Mouse (Mus musculus): ENCODE data around the gene Hlx.

Gene Hlx

DNA sequence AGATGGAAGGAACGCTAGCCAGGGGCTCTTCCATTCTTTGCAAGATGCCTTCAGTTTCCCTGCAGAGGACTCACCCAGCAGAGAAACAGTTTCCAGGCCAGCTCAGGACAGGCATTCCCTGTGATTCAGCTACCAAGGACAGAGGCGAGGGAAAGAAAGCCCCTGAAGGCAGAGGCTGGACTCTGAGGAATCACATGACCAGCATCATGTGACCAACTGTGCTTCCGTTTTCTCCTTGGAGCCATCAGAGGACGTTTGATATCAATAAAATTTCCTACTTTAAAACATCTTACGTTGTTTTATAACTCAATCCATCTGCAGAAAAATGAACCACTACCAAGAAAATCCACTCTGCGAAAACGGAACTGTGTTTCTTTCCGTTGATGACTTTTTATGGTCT, 41.2 kb downstream of the Hlx start:
- Histone ChIP-seq H3K4me3 (replicated peaks; ENCODE audit: low read length) (no peak overlapping the region), H3K36me3 (ENCODE audit: insufficient read depth, low read length) (no peaks in the 10 kb centered on the region), H3K9me3 (ENCODE audit: low read length) (no peaks in the 10 kb centered on the region), H3K4me1 (replicated peaks; ENCODE audit: low read depth, low read length) (peaks cover 4% of the 10 kb centered on the region; the same call in 1 of the 2 replicates), H3K27me3 (ENCODE audit: insufficient read depth, low read length) (no peaks in the 10 kb centered on the region; the same call in 1 of the 2 replicates)
- TF ChIP-seq NANOG (IDR thresholded peaks at IDR 0.05; ENCODE audit: borderline replicate concordance, low read length) (no peak), POU5F1 (IDR thresholded peaks at IDR 0.05; ENCODE audit: borderline replicate concordance, low read length) (no peak), CTCF (conservative IDR thresholded peaks at IDR 0.05; ENCODE audit: low read length) (no peak)

GRCm38 (mm10) chr1:184688026-184688425, 44.4 kb downstream of the Hlx start:
- Histone ChIP-seq H3K4me1 (replicated peaks; ENCODE audit: low read depth, low read length) (peaks cover 4% of the 10 kb centered on the region; the same call in 1 of the 2 replicates), H3K27me3 (ENCODE audit: insufficient read depth, low read length) (no peaks in the 10 kb centered on the region; the same call in 1 of the 2 replicates), H3K4me3 (replicated peaks; ENCODE audit: low read length) (no peak overlapping the region), H3K36me3 (ENCODE audit: insufficient read depth, low read length) (no peaks in the 10 kb centered on the region), H3K9me3 (ENCODE audit: low read length) (no peaks in the 10 kb centered on the region)
- TF ChIP-seq NANOG (IDR thresholded peaks at IDR 0.05; ENCODE audit: borderline replicate concordance, low read length) (no peak), CTCF (conservative IDR thresholded peaks at IDR 0.05; ENCODE audit: low read length) (no peak), POU5F1 (IDR thresholded peaks at IDR 0.05; ENCODE audit: borderline replicate concordance, low read length) (no peak)

GRCm38 (mm10) chr1:184687512-184687911, 44.9 kb downstream of the Hlx start:
- TF ChIP-seq CTCF (conservative IDR thresholded peaks at IDR 0.05; ENCODE audit: low read length), result no peak
- no peak for TF ChIP-seq NANOG (IDR thresholded peaks at IDR 0.05; ENCODE audit: borderline replicate concordance, low read length)
- no peak for TF ChIP-seq POU5F1 (IDR thresholded peaks at IDR 0.05; ENCODE audit: borderline replicate concordance, low read length)
- Histone ChIP-seq H3K36me3 (ENCODE audit: insufficient read depth, low read length) (no peaks in the 10 kb centered on the region), H3K9me3 (ENCODE audit: low read length) (no peaks in the 10 kb centered on the region), H3K4me3 (replicated peaks; ENCODE audit: low read length) (no peak overlapping the region), H3K4me1 (replicated peaks; ENCODE audit: low read depth, low read length) (peaks cover 4% of the 10 kb centered on the region; the same call in 1 of the 2 replicates), H3K27me3 (ENCODE audit: insufficient read depth, low read length) (no peaks in the 10 kb centered on the region; the same call in 1 of the 2 replicates)

GRCm38 (mm10) chr1:184683541-184683940, 48.9 kb downstream of the Hlx start:
- TF ChIP-seq NANOG (IDR thresholded peaks at IDR 0.05; ENCODE audit: borderline replicate concordance, low read length) (no peak), POU5F1 (IDR thresholded peaks at IDR 0.05; ENCODE audit: borderline replicate concordance, low read length) (no peak), CTCF (conservative IDR thresholded peaks at IDR 0.05; ENCODE audit: low read length) (no peak)
- Histone ChIP-seq H3K27me3 (ENCODE audit: insufficient read depth, low read length) (no peaks in the 10 kb centered on the region), H3K4me3 (replicated peaks; ENCODE audit: low read length) (no peak overlapping the region), H3K36me3 (ENCODE audit: insufficient read depth, low read length) (no peaks in the 10 kb centered on the region), H3K9me3 (ENCODE audit: low read length) (peaks cover 9% of the 10 kb centered on the region; the same call in 1 of the 2 replicates), H3K4me1 (replicated peaks; ENCODE audit: low read depth, low read length) (no peaks in the 10 kb centered on the region)

DNA sequence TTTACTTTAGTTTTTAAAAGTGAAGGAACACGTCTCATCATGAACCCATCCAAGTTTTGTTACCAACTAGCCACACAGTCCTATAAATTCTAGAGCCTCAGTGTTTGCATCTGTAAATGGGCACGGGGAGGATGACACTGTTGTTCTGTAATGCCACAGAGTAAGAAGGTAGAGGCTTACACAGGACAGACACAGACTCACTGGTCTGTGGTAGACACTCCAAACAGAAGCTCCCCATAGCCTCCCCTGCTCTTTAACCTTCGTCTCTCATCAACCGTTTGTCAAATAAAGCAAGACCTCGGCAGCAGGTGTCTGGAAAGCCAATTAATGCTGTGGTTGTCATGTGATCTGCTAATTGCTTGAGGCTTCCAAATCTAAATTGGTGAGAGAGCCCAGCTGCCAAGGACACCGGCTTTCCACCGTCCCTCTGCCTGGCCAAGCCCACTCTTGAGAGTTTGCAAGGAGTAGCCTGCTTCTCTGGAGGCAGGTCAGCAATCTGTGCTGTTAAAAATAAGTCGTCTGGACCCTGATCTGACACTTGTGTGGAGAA, 52.9 kb downstream of the Hlx start:
- Histone ChIP-seq H3K9me3 (ENCODE audit: low read length) (peaks cover 9% of the 10 kb centered on the region; the same call in 1 of the 2 replicates), H3K36me3 (ENCODE audit: insufficient read depth, low read length) (no peaks in the 10 kb centered on the region), H3K4me3 (replicated peaks; ENCODE audit: low read length) (no peak overlapping the region), H3K27me3 (ENCODE audit: insufficient read depth, low read length) (no peaks in the 10 kb centered on the region), H3K4me1 (replicated peaks; ENCODE audit: low read depth, low read length) (no peaks in the 10 kb centered on the region)
- no peak for TF ChIP-seq POU5F1 (IDR thresholded peaks at IDR 0.05; ENCODE audit: borderline replicate concordance, low read length)
- TF ChIP-seq CTCF (conservative IDR thresholded peaks at IDR 0.05; ENCODE audit: low read length), result no peak
- TF ChIP-seq NANOG (IDR thresholded peaks at IDR 0.05; ENCODE audit: borderline replicate concordance, low read length), result no peak

GRCm38 (mm10) chr1:184677641-184678040, 54.8 kb downstream of the Hlx start:
- TF ChIP-seq POU5F1 (IDR thresholded peaks at IDR 0.05; ENCODE audit: borderline replicate concordance, low read length) (no peak), CTCF (conservative IDR thresholded peaks at IDR 0.05; ENCODE audit: low read length) (no peak), NANOG (IDR thresholded peaks at IDR 0.05; ENCODE audit: borderline replicate concordance, low read length) (no peak)
- Histone ChIP-seq H3K9me3 (ENCODE audit: low read length) (peaks cover 9% of the 10 kb centered on the region; the same call in 1 of the 2 replicates), H3K27me3 (ENCODE audit: insufficient read depth, low read length) (no peaks in the 10 kb centered on the region), H3K4me1 (replicated peaks; ENCODE audit: low read depth, low read length) (no peaks in the 10 kb centered on the region), H3K36me3 (ENCODE audit: insufficient read depth, low read length) (no peaks in the 10 kb centered on the region), H3K4me3 (replicated peaks; ENCODE audit: low read length) (no peak overlapping the region)
